Mouse (Mus musculus): Measurements from ENCODE around the gene Cntln.

Cntln gene

GRCm38 (mm10) chr4:84884111-84884538 is at the start of gene Cntln:
TSS of gene Cntln (plus strand) at chr4:84884309.
- DNase-seq = peak; percentile 86

DNA sequence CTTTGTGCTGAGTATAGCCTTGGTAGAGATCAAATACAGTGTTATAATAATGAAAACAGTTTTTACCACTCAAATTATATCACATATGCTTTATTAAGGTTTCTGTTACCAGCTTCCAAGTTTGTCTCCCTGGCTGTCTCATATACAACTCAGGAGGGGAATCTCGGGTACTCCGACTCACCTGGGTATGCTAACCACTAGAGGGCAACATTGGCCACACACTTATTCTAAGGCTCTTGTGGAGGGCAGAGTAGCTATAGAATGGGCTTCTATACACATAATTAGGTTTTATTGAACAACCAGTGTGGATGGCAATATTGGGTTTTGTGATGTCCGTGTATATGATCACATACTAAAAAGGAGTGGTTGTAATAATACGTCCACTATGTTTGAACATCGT is 47.1 kb upstream of the Cntln start:
- DNase-seq = peak; percentile 9

DNA sequence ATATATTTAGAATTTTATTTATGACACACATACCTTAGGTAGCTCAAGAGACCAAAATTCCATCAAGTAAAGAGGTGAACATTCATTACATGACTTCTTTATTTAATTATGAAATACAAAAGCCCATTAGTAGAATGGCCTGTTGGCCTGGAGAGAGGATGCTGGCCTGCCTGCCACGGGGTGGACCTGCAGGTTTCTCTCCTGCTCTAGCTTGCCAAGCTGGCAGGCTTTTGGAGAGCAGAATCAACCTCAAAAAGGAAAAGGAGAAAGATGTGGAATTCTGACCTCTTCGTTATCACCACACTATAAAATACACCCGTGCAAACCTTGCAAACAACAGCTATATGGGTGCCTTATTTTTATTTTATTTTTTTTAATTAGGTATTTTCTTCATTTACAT is 45.6 kb upstream of the Cntln start:
- DNase-seq = no peak

DNA sequence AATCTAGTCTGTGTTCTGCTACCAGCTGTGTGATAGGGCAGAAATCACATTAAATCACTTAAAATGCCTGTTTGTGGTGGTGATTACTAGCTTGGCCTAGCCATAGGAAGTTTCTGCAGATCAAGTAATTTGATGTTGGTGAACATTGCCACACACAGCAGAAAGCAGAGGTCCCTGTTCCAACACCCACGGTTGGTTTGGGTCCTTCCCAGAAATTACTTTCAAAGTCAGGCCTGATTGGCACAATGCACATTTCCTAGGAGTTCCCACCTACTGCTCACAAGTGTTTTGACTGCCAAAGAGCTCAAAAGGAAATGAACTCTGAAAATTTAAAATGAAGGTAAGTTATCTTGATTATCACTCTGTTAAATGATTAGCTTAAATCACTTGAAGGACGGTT is 44.6 kb upstream of the Cntln start:
- DNase-seq = no peak

DNA sequence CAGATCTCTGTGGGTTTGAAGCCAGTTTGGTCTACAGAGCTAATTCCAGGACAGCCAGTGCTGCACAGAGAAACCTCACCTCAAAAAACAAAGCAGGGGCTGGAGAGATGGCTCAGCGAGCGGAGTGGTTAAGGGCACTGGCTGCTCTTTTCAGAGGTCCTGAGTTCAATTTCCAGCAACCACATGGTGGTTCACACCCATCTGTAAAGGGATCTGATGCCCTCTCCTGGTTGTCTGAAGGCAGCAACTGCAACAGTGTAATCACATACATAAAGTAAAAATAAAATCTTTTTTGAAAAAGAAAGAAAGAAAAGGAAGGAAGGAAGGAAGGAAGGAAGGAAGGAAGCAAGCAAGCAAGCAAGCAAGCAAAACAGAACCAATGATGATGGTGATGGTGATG is 26.5 kb upstream of the Cntln start:
- DNase-seq = no peak

GRCm38 (mm10) chr4:84876347-84876746 is 7.8 kb upstream of the Cntln start:
- no peak for DNase-seq

DNA sequence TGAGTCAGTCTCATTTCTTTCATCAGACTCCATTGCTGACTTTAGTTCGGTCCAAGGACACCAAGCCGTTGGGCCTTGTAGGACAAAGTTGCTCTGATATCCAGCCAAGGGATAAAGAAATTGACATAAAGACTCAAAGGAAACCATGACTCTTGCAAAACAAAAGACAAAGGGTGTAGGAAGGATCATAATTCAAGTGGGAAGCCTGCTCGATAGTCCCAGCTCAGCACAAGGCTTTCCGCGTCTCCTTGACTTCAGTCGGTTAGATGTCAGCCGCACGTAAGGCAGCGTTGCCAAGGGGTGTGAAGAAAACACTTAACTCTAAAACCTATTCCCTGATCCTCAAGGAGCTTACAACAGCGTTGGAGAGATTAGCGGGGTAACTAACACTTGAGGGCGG is 463 bp upstream of the Cntln start:
- no peak for DNase-seq

- peak; percentile 29 for DNase-seq
Observed at GRCm38 (mm10) chr4:84884539-84885270, 596 bp downstream of the Cntln start.

DNA sequence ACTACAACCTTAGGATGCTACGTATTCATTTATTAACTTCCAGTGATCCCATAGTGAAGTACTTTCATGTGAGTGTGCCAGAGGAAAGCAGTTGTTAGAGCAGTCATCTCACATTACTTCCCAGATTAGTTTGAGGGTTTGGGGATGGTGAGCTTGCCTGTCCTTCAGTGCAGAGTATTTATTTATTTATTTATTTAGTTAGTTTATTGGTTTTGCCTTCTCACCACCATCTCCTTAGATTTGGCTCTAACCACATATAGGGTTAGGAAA is 1.1 kb downstream of the Cntln start:
- DNase-seq = no peak

- no peak for DNase-seq
Observed at GRCm38 (mm10) chr4:84918393-84918792, 34.3 kb downstream of the Cntln start.

GRCm38 (mm10) chr4:84934342-84934929 is 50.3 kb downstream of the Cntln start:
- no peak for DNase-seq

GRCm38 (mm10) chr4:84942059-84942458 is 58.0 kb downstream of the Cntln start:
- no peak for DNase-seq

- no peak for DNase-seq
Observed at GRCm38 (mm10) chr4:84942651-84943050, 58.5 kb downstream of the Cntln start.

DNA sequence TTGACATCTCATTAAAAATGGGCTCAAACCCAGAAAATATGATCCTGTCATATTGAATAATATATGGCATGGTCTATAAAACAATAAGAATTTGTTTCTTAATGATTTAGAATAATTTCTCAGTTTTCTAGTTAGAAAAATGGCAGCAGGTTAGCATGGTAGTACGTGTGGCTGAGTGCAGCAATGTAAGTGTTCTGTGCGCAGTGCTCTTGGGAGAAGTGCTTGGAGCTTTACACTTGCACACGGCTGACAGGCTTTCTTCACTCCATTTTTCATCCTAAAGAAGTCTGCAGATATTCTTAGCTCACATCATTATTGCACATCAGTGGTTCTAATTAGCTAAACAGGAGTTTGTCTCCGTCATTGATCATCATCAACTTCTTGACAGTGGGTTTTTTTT is 60.0 kb downstream of the Cntln start:
- no peak for DNase-seq

- DNase-seq = no peak
Observed at GRCm38 (mm10) chr4:84946450-84946849, 62.3 kb downstream of the Cntln start.

DNA sequence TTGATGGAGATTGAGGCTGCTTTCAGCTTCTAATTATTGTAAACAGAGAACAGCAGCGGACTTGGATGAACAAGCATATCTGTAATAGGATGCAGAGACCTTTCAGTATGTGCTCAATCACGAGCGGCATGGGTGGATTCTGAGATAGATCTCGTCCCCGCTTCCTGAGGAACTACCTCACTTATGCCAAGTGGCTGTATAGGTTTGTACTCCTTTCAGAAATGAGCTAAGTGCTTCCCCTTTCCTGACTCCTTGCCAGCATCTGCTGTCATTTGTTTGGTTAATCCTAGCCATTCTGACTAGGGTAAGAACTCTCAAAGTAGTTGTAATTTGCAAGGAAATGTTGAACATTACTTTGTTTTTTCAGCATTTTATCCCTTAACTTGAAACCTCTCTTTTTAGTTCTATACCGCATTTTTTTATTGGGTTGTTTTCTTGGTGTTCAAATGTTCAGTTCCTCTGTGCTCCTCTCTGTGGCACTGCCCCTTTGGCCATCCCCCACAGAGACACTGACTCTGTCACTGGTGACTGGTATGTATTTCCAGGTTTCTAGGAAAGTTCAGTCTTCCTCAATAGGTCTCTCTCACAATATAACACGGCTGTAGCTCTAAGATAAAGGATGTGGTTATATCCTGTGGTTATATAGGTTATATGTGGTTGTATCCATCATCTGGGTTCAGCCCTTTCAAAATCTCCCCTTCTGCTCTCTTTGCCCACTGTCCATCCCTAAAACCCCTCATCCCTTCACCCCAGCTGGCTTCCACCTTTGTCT is 93.0 kb downstream of the Cntln start:
- DNase-seq = no peak

DNA sequence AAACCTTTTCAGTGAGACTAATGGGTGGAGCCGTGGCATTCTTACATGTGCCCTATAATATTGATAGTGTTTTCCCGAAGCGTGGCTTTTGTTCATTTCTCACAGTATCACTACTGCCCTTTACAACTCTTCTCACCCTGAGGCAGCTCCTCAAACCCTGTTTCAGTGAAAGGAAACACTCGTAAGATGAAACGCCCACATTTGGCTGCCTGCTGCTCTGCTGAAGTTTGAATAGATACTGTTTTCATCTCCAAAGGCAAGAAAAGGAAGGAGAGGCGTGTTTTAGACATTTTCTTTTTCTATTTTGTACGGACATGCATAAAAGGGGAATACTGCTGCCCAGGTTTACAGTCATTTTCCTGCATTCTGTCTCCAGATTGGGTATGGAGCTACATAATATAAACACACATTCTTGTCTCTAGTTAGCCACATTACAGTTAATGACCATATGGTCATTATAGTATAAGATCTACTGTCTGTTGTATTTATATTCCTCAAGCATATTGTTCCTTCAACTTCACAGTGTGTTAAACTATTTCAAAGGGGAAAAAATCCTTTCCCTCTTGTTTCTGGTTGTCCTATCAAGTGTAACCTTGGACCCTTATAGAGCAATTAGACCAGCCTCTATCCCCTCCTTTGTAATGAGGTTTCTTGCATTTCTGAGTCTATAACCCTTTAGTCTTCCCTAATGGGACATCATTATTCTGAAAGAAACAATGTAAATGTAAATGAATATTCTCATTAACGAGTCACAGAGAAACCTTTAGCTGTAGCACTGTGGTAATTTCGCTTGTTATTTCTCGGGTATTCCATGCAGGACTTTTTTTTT is 111.6 kb downstream of the Cntln start:
- DNase-seq = no peak

GRCm38 (mm10) chr4:85005581-85005980 is 121.5 kb downstream of the Cntln start:
- no peak for DNase-seq

DNA sequence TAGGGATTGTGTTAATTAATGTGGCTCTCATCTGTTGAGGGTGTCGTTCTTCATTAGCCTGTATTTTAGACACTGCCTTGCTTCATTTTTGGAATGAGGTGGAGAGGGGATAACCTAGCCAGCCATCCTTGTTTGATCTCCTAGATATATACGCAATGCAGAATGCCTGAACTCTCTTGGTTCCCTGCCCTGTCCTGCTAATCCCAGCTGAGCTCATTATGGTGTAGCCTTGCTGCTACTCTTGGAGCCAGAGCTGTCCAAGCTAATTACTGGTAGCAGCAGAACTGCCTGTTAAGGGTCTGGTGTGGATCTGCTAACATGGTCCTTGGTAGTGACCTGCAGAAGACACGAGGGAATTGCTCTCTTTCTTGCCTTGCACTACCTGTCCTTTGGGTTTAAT is 122.7 kb downstream of the Cntln start:
- no peak for DNase-seq

DNA sequence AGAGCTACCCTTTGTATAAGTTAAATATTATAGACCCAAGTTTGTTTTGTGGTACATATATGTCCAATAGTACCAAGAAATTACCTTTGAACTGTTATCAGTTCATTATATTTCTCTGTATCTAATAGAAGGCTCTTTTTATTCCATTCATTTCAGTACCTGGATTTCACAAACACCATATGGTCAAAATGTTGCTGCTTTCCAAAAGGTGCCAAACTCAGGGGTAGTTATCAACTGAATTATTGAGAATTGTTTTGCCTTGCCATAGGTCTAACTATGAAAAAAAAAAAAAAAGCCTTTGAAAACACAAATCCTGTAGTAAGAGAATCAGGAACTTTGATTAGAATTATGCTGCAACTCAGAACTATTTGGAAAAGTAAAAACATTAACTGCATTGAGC is 126.7 kb downstream of the Cntln start:
- no peak for DNase-seq

GRCm38 (mm10) chr4:85045748-85046147 is 161.6 kb downstream of the Cntln start:
- DNase-seq = no peak

DNA sequence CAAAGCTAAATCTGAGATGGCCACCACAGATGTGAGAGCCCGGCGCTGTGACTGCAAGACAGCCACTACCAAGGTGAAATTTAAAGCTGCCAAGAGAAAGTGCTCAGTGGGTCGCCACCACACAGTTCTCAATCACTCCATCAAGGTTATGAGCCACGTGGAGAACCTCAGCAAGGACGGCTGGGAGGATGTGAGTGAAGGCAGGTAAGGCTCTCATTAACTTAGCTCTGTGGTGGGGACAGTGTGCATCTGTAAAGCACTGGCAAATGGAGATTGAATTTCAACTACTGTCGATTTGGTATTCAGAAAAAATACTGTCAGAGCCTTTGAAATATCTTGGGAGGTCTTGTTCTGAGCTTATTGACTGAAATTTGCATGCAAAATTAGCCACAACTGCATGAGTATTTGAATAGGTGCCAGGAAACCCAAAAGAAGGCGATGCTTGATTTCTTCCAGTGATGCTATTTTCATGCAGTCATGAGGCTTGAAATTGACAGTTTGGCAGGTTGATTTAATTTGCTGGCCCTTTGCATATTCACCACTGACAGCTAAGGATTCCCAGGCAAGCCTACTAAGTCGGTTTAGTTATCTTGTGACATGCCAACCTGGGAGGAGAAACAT is 165.9 kb downstream of the Cntln start:
- no peak for DNase-seq

DNA sequence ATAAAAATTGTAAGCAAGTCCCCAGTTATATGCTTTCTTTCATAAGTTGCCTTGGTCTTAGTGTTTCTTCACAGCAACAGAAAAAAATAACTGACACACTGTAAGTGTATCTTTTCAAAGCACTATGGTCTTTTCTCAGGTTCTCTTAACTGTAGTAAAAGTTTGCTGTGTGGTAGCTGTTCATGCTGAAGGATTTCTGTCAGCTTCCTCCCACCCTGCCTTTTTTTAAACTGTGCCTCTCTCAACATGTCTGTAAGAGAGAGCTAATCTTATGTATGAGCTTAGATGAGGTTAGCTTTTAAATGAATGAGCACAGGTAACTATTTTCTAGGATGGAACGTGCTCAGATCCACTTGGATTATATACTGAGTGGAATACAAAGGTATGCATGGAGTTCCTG is 170.5 kb downstream of the Cntln start:
- no peak for DNase-seq
